14 mouse cellular contexts compared by ENCODE assay signal in the genomic region with DNA sequence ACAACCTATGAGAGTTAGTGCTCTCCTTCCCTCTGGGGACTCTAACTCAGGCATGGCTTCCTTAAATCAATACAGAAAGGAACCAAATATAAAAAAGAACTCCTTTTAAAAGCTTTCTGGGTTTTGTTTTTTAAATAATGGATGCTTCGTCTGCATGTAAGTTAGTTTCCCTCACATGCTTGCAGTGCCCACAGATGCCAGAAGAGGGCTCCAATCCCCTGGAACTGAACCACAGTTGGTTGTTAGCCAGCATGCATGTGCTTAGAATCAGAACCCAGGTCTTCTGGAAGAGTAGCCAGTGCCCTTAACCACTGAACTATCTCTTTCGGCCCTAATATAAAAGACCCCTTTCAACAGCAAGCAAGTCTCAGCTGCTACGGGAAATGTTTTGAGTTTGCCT.
DNase-seq lines count a peak whose midpoint lies in the region; ATAC-seq and TF ChIP-seq lines count a peak whose summit lies in the region.
"Had no signal": no experiment of that assay in that cellular context is flagged by ENCODE, and none has a peak within 500 bp of the region (broad histone marks: within the 10 kb centered on the region; RNA-seq: fewer than 3 reads in every experiment).

No protein-coding gene starts in this region.

- peak; percentile 48 for DNase-seq in intestine, embryonic 14.5 days (ENCODE audit: low spot score)
- no peak for DNase-seq in spleen, adult 2 months (ENCODE audit: low read depth in 1 of 2, low spot score in 2 of 2)
- no peak for DNase-seq in spleen, postnatal 4 days (ENCODE audit: low spot score in 2 of 2)
- DNase-seq in ZHBTc4 (ENCODE audit: low read depth, low spot score) = peak; percentile 70
- DNase-seq in thymus, postnatal 25 days = peak; percentile 22
- DNase-seq in cerebellum, adult 8-10 months = no peak
- no peak for DNase-seq in left cerebral cortex, postnatal 4 days
- DNase-seq: cerebellum, postnatal 36 days; gastrocnemius, postnatal 36 days; spleen, adult 18-20 months had no signal

- ATAC-seq in intestine, embryonic 14.5 days (replicated peaks; ENCODE audit: low FRiP score, low TSS enrichment, low read depth) = no peak
- ATAC-seq in intestine, embryonic 15.5 days = no peak

- H3K4me1 ChIP-seq in intestine, embryonic 14.5 days (replicated peaks; ENCODE audit: control insufficient read depth, insufficient read depth, low read length) = no peaks in the 10 kb centered on the region
- H3K4me1 ChIP-seq in intestine, embryonic 15.5 days (replicated peaks) = no peaks in the 10 kb centered on the region
- H3K4me1 ChIP-seq in spleen, adult 2 months (ENCODE audit: control insufficient read depth, insufficient read depth, insufficient read length) = no peaks in the 10 kb centered on the region

- no peak overlapping the region for H3K4me2 ChIP-seq in intestine, embryonic 14.5 days (ENCODE audit: low read length)
- no peak overlapping the region for H3K4me2 ChIP-seq in intestine, embryonic 15.5 days (replicated peaks)
- H3K4me2 ChIP-seq: hindbrain, embryonic 13.5 days had no signal

- intact Hi-C loops in left cerebral cortex, postnatal 4 days (cut with DNase I) = loop anchor here (10.0 kb wide), 2 partner anchors 382 to 532 kb away; a partner anchor contains a TSS

- no peak for TF ChIP-seq POLR2A in spleen, adult 2 months (IDR thresholded peaks at IDR 0.05; ENCODE audit: low read depth, low read length)

- H3K9me3 ChIP-seq in intestine, embryonic 14.5 days (ENCODE audit: control insufficient read depth, low read length) = no peaks in the 10 kb centered on the region
- no peaks in the 10 kb centered on the region for H3K9me3 ChIP-seq in intestine, embryonic 15.5 days
- H3K9me3 ChIP-seq: hindbrain, embryonic 13.5 days had no signal

- no peaks in the 10 kb centered on the region for H3K27me3 ChIP-seq in intestine, embryonic 14.5 days (replicated peaks; ENCODE audit: control insufficient read depth, insufficient read depth, low read length)
- no peaks in the 10 kb centered on the region for H3K27me3 ChIP-seq in intestine, embryonic 15.5 days (replicated peaks)
- H3K27me3 ChIP-seq in spleen, adult 2 months (ENCODE audit: control insufficient read depth, insufficient read depth, low read length) = no peaks in the 10 kb centered on the region
- H3K27me3 ChIP-seq: hindbrain, embryonic 13.5 days had no signal

- H3K4me3 ChIP-seq in intestine, embryonic 14.5 days (ENCODE audit: low read depth, low read length) = no peak overlapping the region
- H3K4me3 ChIP-seq in intestine, embryonic 15.5 days (replicated peaks) = no peak overlapping the region
- no peak overlapping the region for H3K4me3 ChIP-seq in spleen, adult 2 months (ENCODE audit: extremely low read depth, insufficient read depth, insufficient read length)
- H3K4me3 ChIP-seq: hindbrain, embryonic 13.5 days; myocyte had no signal

- 96% methylated on average over 3 of the region's 3 CpGs for WGBS in intestine, embryonic 14.5 days
- WGBS in intestine, embryonic 15.5 days = 97% methylated on average over 3 of the region's 3 CpGs
- 94% methylated on average over 3 of the region's 3 CpGs for WGBS in spleen, adult 2 months

- TF ChIP-seq CTCF in spleen, adult 2 months (IDR thresholded peaks at IDR 0.05; ENCODE audit: extremely low read depth, insufficient read depth, insufficient read length, insufficient replicate concordance) = peak; percentile 8; the same call in 1 of the 2 replicates

- H3K9ac ChIP-seq in intestine, embryonic 14.5 days (ENCODE audit: low read length) = no peak overlapping the region
- H3K9ac ChIP-seq in intestine, embryonic 15.5 days = no peak overlapping the region
- H3K9ac ChIP-seq: hindbrain, embryonic 13.5 days had no signal

- no peaks in the 10 kb centered on the region for H3K36me3 ChIP-seq in intestine, embryonic 14.5 days (ENCODE audit: control insufficient read depth, insufficient read depth, low read length)
- no peaks in the 10 kb centered on the region for H3K36me3 ChIP-seq in intestine, embryonic 15.5 days
- no peaks in the 10 kb centered on the region for H3K36me3 ChIP-seq in spleen, adult 2 months (ENCODE audit: control insufficient read depth, insufficient read depth, low read length)
- H3K36me3 ChIP-seq: hindbrain, embryonic 13.5 days had no signal

- H3K27ac ChIP-seq in intestine, embryonic 14.5 days (ENCODE audit: low read depth) = no peak overlapping the region
- no peak overlapping the region for H3K27ac ChIP-seq in intestine, embryonic 15.5 days
- H3K27ac ChIP-seq in spleen, adult 2 months (ENCODE audit: insufficient read depth, low read length) = no peak overlapping the region
- H3K27ac ChIP-seq: hindbrain, embryonic 13.5 days; macrophage had no signal

Comparison
In these comparisons a context has a peak if more than half of its experiments do, and no peak if none do; other contexts are left out.
1. DNase-seq: peak in intestine, embryonic 14.5 days (single experiment), ZHBTc4 (single experiment) and thymus, postnatal 25 days (single experiment); none in spleen, adult 2 months (0 of 2), spleen, postnatal 4 days (0 of 2), cerebellum, adult 8-10 months (single experiment) and left cerebral cortex, postnatal 4 days (single experiment).